Mouse (Mus musculus) cortical plate, adult 2 months (tissue): ENCODE results near the gene Trpv4.

Experiments used
- CTCF ChIP-seq: fragments of 200-500 bp; IDR thresholded peaks from 2 replicates; pipeline ENCODE4 v1.5.1; 2011; ENCODE audit warnings: mild to moderate bottlenecking, control low read depth, low read length; ENCODE audit not compliant: insufficient read depth; ENCODE audit errors: extremely low read depth
- POLR2A ChIP-seq: fragments of 200-500 bp; IDR thresholded peaks from 2 replicates; pipeline ENCODE4 v1.6.1; 2011; ENCODE audit warnings: mild to moderate bottlenecking, low read length, control low read depth; ENCODE audit not compliant: insufficient read depth; ENCODE audit errors: extremely low read depth

DNA sequence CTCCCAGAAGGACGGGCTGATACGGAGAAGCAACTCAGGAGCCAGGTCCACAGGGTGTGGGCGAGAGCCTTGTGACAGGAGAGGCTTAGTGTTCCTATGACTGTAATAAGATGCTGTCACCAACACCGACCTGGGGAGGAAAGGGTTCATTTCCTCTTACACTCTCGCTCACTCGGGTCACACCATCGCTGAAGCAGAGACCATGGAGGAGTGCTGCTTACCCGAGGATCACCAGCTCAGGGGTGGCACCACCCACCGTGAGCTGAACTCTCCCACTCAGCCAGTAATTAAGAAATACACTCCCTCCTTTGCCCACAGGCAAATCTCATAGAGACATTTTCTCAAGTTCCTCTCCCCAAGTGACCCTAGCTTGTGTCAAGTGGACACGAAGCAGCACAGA is 69.8 kb downstream of the Trpv4 start:
- TF ChIP-seq CTCF (no peak), POLR2A (no peak)
